Mouse (Mus musculus) heart, embryonic 15.5 days (tissue): ENCODE results near the gene Olig1. TPM values are rescaled to one million over a fixed set of nuclear protein-coding genes. Genes with fewer than 3 reads are reported as not detected.

Source experiments
- polyA plus RNA-seq: library from polyadenylated mRNA; unstranded; fragments of >200 nt; fragmentation: Nextera tagmentation; extraction: Ambion mirVana; gene quantifications from 2 replicates; pipeline ENCODE4 v1.2.1, GENCODE M21; 2015

Olig1 gene
- polyA plus RNA-seq, 1 experiment from 2014 or later = 0.11 TPM

Other genes with a start within 250 kb of the Olig1 start
- 36.8 and 36.9 TPM in 2 replicates for gene Paxbp1, start 225.2 kb upstream of the Olig1 start, polyA plus RNA-seq
- gene 4932438H23Rik, start 174.7 kb upstream of the Olig1 start, polyA plus RNA-seq = 0.08 and 0.09 TPM in 2 replicates
- gene Olig2, start 44.3 kb upstream of the Olig1 start, polyA plus RNA-seq = not detected in 2 replicates
- 52.5 and 58.9 TPM in 2 replicates for gene Ifnar2, start 103.0 kb downstream of the Olig1 start, polyA plus RNA-seq
- gene Gm21970, start 121.9 kb downstream of the Olig1 start, polyA plus RNA-seq = not detected in 2 replicates
- gene Il10rb, start 136.4 kb downstream of the Olig1 start, polyA plus RNA-seq = 57.9 and 58.9 TPM in 2 replicates
- gene Ifnar1, start 215.5 kb downstream of the Olig1 start, polyA plus RNA-seq = 32.7 and 43.0 TPM in 2 replicates